Mouse (Mus musculus) embryo, embryonic 11.5 days (tissue): ENCODE results near the gene Phox2a.

ENCODE experiments used
- DNase-seq: peaks from one replicate; pipeline ENCODE4 v3.0.0-alpha.2; 2012; ENCODE audit warnings: low read depth, low spot score

The Phox2a gene

GRCm38 (mm10) chr7:101817861-101818401, at the start of gene Phox2a:
Gene Phox2a, plus strand, starts transcription at chr7:101818313.
- DNase-seq = no peak

- no peak for DNase-seq
These were observed 48.1 kb upstream of the Phox2a start for GRCm38 (mm10) chr7:101770051-101770450.

- no peak for DNase-seq
These were observed 46.5 kb upstream of the Phox2a start for GRCm38 (mm10) chr7:101771604-101772003.

GRCm38 (mm10) chr7:101772687-101773086, 45.4 kb upstream of the Phox2a start:
- DNase-seq = no peak

- DNase-seq = no peak
These were observed 41.1 kb upstream of the Phox2a start for GRCm38 (mm10) chr7:101777053-101777452.

GRCm38 (mm10) chr7:101820295-101821030, 2.4 kb downstream of the Phox2a start:
- no peak for DNase-seq

GRCm38 (mm10) chr7:101821571-101822501, 3.7 kb downstream of the Phox2a start:
- DNase-seq = peak; percentile 54

- DNase-seq = no peak
These were observed 5.0 kb downstream of the Phox2a start for GRCm38 (mm10) chr7:101822836-101823757.

- DNase-seq = no peak
These were observed 5.9 kb downstream of the Phox2a start for GRCm38 (mm10) chr7:101823758-101824630.

- DNase-seq = no peak
These were observed 12.3 kb downstream of the Phox2a start for GRCm38 (mm10) chr7:101830373-101830772.

- no peak for DNase-seq
These were observed 13.3 kb downstream of the Phox2a start for GRCm38 (mm10) chr7:101831437-101831836.

GRCm38 (mm10) chr7:101832372-101832771, 14.3 kb downstream of the Phox2a start:
- no peak for DNase-seq

- no peak for DNase-seq
These were observed 15.2 kb downstream of the Phox2a start for GRCm38 (mm10) chr7:101833352-101833751.

- no peak for DNase-seq
These were observed 15.9 kb downstream of the Phox2a start for GRCm38 (mm10) chr7:101833916-101834584.

GRCm38 (mm10) chr7:101834903-101835302, 16.8 kb downstream of the Phox2a start:
- no peak for DNase-seq

GRCm38 (mm10) chr7:101835457-101836109, 17.5 kb downstream of the Phox2a start:
- no peak for DNase-seq

- DNase-seq = peak; percentile 63
These were observed 18.4 kb downstream of the Phox2a start for GRCm38 (mm10) chr7:101836271-101837153.

GRCm38 (mm10) chr7:101837154-101837605, 19.1 kb downstream of the Phox2a start:
- no peak for DNase-seq
